Mouse (Mus musculus) heart, postnatal 25 days (tissue): Measurements from ENCODE around the gene Gm5447. TPM values are rescaled to one million over a fixed set of nuclear protein-coding genes. Genes with fewer than 3 reads are reported as not detected.
A peak's percentile ranks its signal among the peaks of the same experiment; 100 is the strongest.

Source experiments
- DNase-seq: peaks from one replicate; pipeline ENCODE4 v3.0.0; 2022; ENCODE audit warnings: low spot score
- intact Hi-C: fragments of 180-260 bp; cut with DNase I; formaldehyde crosslinking; loops from one replicate; pipeline ENCODE4 v1.15.1; 2025
- total RNA-seq, 2 experiments: library from RNA; stranded (reverse); gene quantifications; 2 replicates each; pipeline ENCODE4 v1.2.3; 2021

The Gm5447 gene
- not detected for total RNA-seq

- peak; percentile 59 for DNase-seq
- intact Hi-C loops = loop anchor here (10.0 kb wide), 1 partner anchor 319 kb away; the partner anchor contains the start of gene Dusp22
These were observed at the start of gene Gm5447, which contains the start of gene Exoc2 for GRCm38 (mm10) chr13:30973501-30974246. Gene Gm5447, plus strand, starts transcription at chr13:30974204. Gene Exoc2, minus strand, starts transcription at chr13:30974093.

GRCm38 (mm10) chr13:30924269-30924668 lies 49.7 kb upstream of the Gm5447 start:
- intact Hi-C loops = no loop called here
- no peak for DNase-seq

GRCm38 (mm10) chr13:30929119-30929518 lies 44.9 kb upstream of the Gm5447 start:
- no peak for DNase-seq
- intact Hi-C loops = no loop called here

GRCm38 (mm10) chr13:30931613-30932012 lies 42.4 kb upstream of the Gm5447 start:
- intact Hi-C loops = no loop called here
- no peak for DNase-seq

GRCm38 (mm10) chr13:30932972-30933371 lies 41.0 kb upstream of the Gm5447 start:
- intact Hi-C loops = no loop called here
- DNase-seq = no peak

- DNase-seq = no peak
- intact Hi-C loops = no loop called here
These were observed 28.2 kb upstream of the Gm5447 start for GRCm38 (mm10) chr13:30945788-30946187.

- no peak for DNase-seq
- intact Hi-C loops = no loop called here
These were observed 26.9 kb upstream of the Gm5447 start for GRCm38 (mm10) chr13:30947129-30947528.

- DNase-seq = no peak
- intact Hi-C loops = no loop called here
These were observed 26.5 kb upstream of the Gm5447 start, which contains the start of gene Hus1b for GRCm38 (mm10) chr13:30947540-30947939. Gene Hus1b, minus strand, starts transcription at chr13:30947759.

GRCm38 (mm10) chr13:30949181-30949580 lies 24.8 kb upstream of the Gm5447 start:
- DNase-seq = no peak
- intact Hi-C loops = no loop called here

DNA sequence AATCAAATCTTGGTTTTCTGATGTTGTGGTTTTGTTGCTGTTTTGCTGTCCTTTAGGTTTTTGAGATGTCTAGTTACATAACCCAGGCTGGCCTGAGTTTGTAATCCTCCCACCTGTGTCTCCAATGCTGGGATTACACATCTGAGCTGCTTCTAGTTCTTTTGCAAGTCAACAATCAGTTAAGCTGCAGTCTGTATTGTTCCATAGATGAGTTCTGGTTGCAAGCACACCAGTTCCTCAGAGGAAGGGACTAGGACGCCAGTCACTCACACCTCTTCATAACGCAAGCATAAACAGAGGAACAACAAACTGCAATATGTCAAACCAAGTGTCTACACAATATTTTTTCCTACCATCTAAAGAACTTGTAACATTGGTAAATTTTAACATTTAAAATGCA lies 22.0 kb upstream of the Gm5447 start:
- DNase-seq = no peak
- intact Hi-C loops = no loop called here

DNA sequence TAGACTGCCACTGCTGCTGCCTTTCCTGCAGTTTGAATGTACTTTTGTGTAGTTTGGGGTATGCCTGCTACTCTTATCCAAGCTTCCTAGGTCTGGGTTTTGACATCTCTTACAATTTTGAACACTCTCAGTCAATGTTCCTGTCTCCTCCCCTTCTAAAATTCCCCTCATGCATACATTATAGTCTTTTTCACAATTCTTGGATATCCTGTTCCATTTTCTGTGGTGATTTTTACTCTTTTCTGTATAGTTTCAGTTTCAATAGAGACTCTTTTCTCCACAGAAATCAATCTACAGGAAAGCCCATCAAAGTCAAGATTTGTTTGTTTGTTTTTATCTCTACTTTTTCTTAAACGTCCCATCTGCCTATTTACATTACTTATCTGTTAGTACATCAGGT lies 20.4 kb upstream of the Gm5447 start:
- intact Hi-C loops = no loop called here
- DNase-seq = no peak

DNA sequence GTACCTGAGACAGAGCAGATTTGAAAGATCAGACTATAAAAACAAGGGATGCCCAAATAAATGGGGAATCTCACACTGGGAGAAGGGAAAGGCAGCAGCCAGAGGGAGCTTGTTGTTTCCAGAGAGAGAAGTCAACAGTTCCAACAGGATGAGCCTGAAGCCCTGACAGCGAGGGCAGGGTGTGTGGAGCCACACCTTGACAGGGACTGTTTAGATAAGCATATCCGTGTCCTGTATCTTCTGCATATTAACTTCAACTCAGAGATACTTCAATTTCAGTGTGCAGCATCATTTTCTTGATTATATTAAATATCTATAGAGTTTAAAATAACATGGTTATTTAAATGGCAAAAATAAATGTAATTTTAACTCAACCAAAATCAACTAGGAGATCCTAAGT lies 13.3 kb upstream of the Gm5447 start:
- DNase-seq = no peak
- intact Hi-C loops = no loop called here

- DNase-seq = no peak
- intact Hi-C loops = no loop called here
These were observed 12.1 kb upstream of the Gm5447 start for GRCm38 (mm10) chr13:30961932-30962331.

- intact Hi-C loops = no loop called here
- DNase-seq = no peak
These were observed 7.5 kb upstream of the Gm5447 start for GRCm38 (mm10) chr13:30966507-30966911.

GRCm38 (mm10) chr13:30968311-30968710 lies 5.7 kb upstream of the Gm5447 start:
- no peak for DNase-seq

GRCm38 (mm10) chr13:30971047-30971446 lies 3.0 kb upstream of the Gm5447 start:
- intact Hi-C loops = loop anchor here (10.0 kb wide), 1 partner anchor 316 kb away; the partner anchor contains the start of gene Dusp22
- DNase-seq = no peak

More at GRCm38 (mm10) chr13:30968311-30968710, 5.7 kb upstream of the Gm5447 start:
- intact Hi-C loops = no loop called here

DNA sequence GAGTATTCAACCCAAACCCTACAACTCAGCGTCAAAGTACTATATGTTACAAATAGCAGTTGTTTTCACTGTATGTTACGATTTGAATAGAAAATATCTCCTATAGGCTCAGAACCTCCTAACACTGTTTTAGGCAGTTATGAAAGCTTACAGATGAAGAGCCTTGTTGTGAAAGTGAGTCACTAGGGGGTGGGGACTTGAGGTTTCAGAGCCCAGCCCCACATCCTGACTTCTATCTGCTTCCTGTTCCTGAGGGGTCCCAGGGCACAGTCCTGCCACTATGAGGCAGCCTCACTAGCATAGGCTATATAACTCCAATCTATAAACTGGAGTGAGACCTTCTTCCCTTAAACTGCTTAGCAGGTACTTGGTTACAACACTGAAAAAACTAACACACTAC lies 1.9 kb upstream of the Gm5447 start:
- intact Hi-C loops = loop anchor here (10.0 kb wide), 1 partner anchor 317 kb away; the partner anchor contains the start of gene Dusp22
- DNase-seq = no peak

DNA sequence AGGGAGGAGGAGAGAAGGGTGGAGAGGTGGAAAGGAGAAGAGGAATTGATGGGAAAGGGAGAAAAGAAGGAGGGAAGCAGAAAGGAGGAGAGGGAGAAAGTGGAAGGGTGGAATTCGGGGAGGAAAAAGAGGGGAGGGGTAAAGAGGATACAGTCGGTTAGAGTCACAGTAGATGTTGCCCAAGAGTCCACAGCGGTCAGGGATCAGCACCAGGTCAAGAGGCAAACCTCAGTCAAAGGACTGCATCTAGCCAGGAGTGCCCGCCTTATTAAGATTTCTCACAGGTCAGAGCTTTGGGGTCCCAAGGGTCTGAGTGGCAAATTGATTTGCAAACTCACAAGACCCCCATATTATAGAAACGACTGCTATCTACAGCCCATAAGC lies 235 bp downstream of the Gm5447 start:
- DNase-seq = no peak
- intact Hi-C loops = loop anchor here (10.0 kb wide), 1 partner anchor 319 kb away; the partner anchor contains the start of gene Dusp22

DNA sequence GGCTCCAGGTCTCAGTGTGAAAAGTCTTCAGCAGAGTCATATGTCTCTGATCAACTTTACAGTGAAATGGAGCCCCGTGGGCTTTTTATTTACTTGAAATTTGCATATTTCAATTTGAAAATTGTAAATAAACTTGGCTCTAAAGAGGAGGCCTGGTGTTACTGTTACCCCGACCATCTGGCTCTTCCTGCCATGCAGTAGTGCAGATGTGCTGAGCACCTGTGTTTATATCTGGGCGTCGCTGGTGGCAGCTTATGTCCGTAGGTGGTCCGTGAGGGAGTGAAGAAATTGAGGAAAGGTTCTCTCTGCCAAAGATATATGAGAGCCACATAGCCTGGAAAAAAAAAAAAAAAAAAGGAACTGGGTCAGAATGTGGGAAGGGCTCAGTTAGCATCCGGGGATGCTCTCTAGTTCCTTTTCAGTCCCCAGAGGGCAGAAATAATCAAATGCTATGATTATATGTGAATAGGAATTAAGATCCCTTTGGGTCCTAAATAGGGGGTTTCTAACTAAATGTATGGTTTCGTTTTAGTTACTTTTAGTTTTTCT lies 2.6 kb downstream of the Gm5447 start:
- intact Hi-C loops = loop anchor here (10.0 kb wide), 1 partner anchor 322 kb away; the partner anchor contains the start of gene Dusp22
- DNase-seq = no peak

GRCm38 (mm10) chr13:30978224-30978623 lies 4.2 kb downstream of the Gm5447 start:
- DNase-seq = no peak
- intact Hi-C loops = loop anchor here (10.0 kb wide), 1 partner anchor 323 kb away; the partner anchor contains the start of gene Dusp22

GRCm38 (mm10) chr13:30981666-30982065 lies 7.7 kb downstream of the Gm5447 start:
- DNase-seq = no peak
- intact Hi-C loops = loop anchor here (1.0 kb wide), 1 partner anchor 93 kb away; no protein-coding TSS in a partner anchor
